In genomic region chr11:94729565-94729964, GRCm38 (mm10) we compare ENCODE assay signal across 20 mouse cellular contexts. TPM values are rescaled to one million over a fixed set of nuclear protein-coding genes. Genes with fewer than 3 reads are reported as not detected.
DNase-seq lines count a peak whose midpoint lies in the region; ATAC-seq and TF ChIP-seq lines count a peak whose summit lies in the region.
"Had no signal": no experiment of that assay in that cellular context is flagged by ENCODE, and none has a peak within 500 bp of the region (broad histone marks: within the 10 kb centered on the region; RNA-seq: fewer than 3 reads in every experiment).

No protein-coding gene starts in this region.

- no peak for TF ChIP-seq POLR2A in MEL (IDR thresholded peaks at IDR 0.05; ENCODE audit: control insufficient read depth in 1 of 2, insufficient read depth in 1 of 2, low read depth in 1 of 2, low read length in 2 of 2, poor library complexity in 1 of 2)

- H3K79me2 ChIP-seq in MEL (ENCODE audit: control insufficient read depth, insufficient read depth, low read length, poor library complexity): no peaks in the 10 kb centered on the region

- no peak; the same call in 1 of the 2 replicates for TF ChIP-seq RAD21 in MEL (IDR thresholded peaks at IDR 0.05; ENCODE audit: low read depth, low read length)

- no peak for ATAC-seq in hindbrain, embryonic 11.5 days (ENCODE audit: low FRiP score)
- ATAC-seq in hindbrain, embryonic 13.5 days (ENCODE audit: low FRiP score): no peak
- no peak for ATAC-seq in midbrain, embryonic 14.5 days (ENCODE audit: low FRiP score, low TSS enrichment)
- ATAC-seq in midbrain, embryonic 15.5 days (replicated peaks): no peak
- no peak for ATAC-seq in forebrain, embryonic 14.5 days

- WGBS in hindbrain, embryonic 11.5 days: 34% methylated on average over 4 of the region's 4 CpGs
- 33% methylated on average over 4 of the region's 4 CpGs for WGBS in hindbrain, embryonic 13.5 days
- WGBS in midbrain, embryonic 14.5 days: 31% methylated on average over 4 of the region's 4 CpGs
- 37% methylated on average over 4 of the region's 4 CpGs for WGBS in midbrain, embryonic 15.5 days
- WGBS in forebrain, embryonic 14.5 days: 29% methylated on average over 4 of the region's 4 CpGs

- H3K9me3 ChIP-seq in hindbrain, embryonic 11.5 days (ENCODE audit: control insufficient read depth, low read length): no peaks in the 10 kb centered on the region
- H3K9me3 ChIP-seq in hindbrain, embryonic 13.5 days: no peaks in the 10 kb centered on the region
- H3K9me3 ChIP-seq in midbrain, embryonic 14.5 days (ENCODE audit: control insufficient read depth, low read length): no peaks in the 10 kb centered on the region
- no peaks in the 10 kb centered on the region for H3K9me3 ChIP-seq in midbrain, embryonic 15.5 days
- H3K9me3 ChIP-seq in MEL (replicated peaks; ENCODE audit: insufficient read depth, low read length): no peaks in the 10 kb centered on the region
- H3K9me3 ChIP-seq in forebrain, embryonic 14.5 days (replicated peaks; ENCODE audit: control insufficient read depth, low read length): no peaks in the 10 kb centered on the region
- H3K9me3 ChIP-seq: liver, embryonic 15.5 days had no signal

- TF ChIP-seq CTCF in MEL (IDR thresholded peaks at IDR 0.05 in 2 of 3, conservative IDR thresholded peaks at IDR 0.05 in 1 of 3; ENCODE audit: control insufficient read depth in 1 of 3, insufficient read depth in 1 of 3, low read depth in 2 of 3, low read length in 3 of 3, poor library complexity in 1 of 3, severe bottlenecking in 1 of 3): peak; percentile 12 to 57 (median 35); a peak in 5 of 6 replicates

- H3K27ac ChIP-seq in hindbrain, embryonic 11.5 days (ENCODE audit: low read depth, low read length): no peak overlapping the region
- H3K27ac ChIP-seq in hindbrain, embryonic 13.5 days: no peak overlapping the region
- H3K27ac ChIP-seq in midbrain, embryonic 14.5 days (replicated peaks; ENCODE audit: low read depth, low read length): no peak overlapping the region
- no peak overlapping the region for H3K27ac ChIP-seq in midbrain, embryonic 15.5 days
- no peak overlapping the region for H3K27ac ChIP-seq in MEL (ENCODE audit: control insufficient read depth, low read depth, low read length)
- H3K27ac ChIP-seq in forebrain, embryonic 14.5 days (ENCODE audit: low read depth, low read length): no peak overlapping the region
- H3K27ac ChIP-seq: liver, embryonic 15.5 days had no signal

- no peaks in the 10 kb centered on the region for H3K27me3 ChIP-seq in hindbrain, embryonic 11.5 days (ENCODE audit: control insufficient read depth, insufficient read depth, low read length)
- H3K27me3 ChIP-seq in hindbrain, embryonic 13.5 days: no peaks in the 10 kb centered on the region
- H3K27me3 ChIP-seq in midbrain, embryonic 14.5 days (ENCODE audit: control insufficient read depth, insufficient read depth, low read length): no peaks in the 10 kb centered on the region
- H3K27me3 ChIP-seq in midbrain, embryonic 15.5 days (replicated peaks): no peaks in the 10 kb centered on the region
- peaks cover 5 to 6% of the 10 kb centered on the region in 2 experiments; a peak in 3 of 4 replicates for H3K27me3 ChIP-seq in MEL (ENCODE audit: control insufficient read depth in 1 of 2, insufficient read depth in 2 of 2, low read length in 2 of 2)
- no peaks in the 10 kb centered on the region for H3K27me3 ChIP-seq in forebrain, embryonic 14.5 days (replicated peaks; ENCODE audit: control insufficient read depth, insufficient read depth, low read length)
- H3K27me3 ChIP-seq: liver, embryonic 15.5 days had no signal

- no peak overlapping the region for H3K4me3 ChIP-seq in hindbrain, embryonic 11.5 days (ENCODE audit: low read depth, low read length)
- no peak overlapping the region for H3K4me3 ChIP-seq in hindbrain, embryonic 13.5 days
- no peak overlapping the region for H3K4me3 ChIP-seq in midbrain, embryonic 14.5 days (replicated peaks; ENCODE audit: low read depth, low read length)
- no peak overlapping the region for H3K4me3 ChIP-seq in midbrain, embryonic 15.5 days
- no peak overlapping the region for H3K4me3 ChIP-seq in MEL (ENCODE audit: control insufficient read depth in 1 of 2, insufficient read depth in 1 of 2, low read depth in 2 of 2, low read length in 2 of 2)
- no peak overlapping the region for H3K4me3 ChIP-seq in forebrain, embryonic 14.5 days (ENCODE audit: low read depth, low read length)
- H3K4me3 ChIP-seq: erythroblast, embryonic 14.5 days; liver, embryonic 15.5 days; myocyte had no signal

- peak; percentile 28 for DNase-seq in hindbrain, embryonic 11.5 days (ENCODE audit: low spot score)
- DNase-seq in midbrain, embryonic 14.5 days: peak; percentile 37
- DNase-seq in MEL (ENCODE audit: low read depth, low spot score): peak; percentile 45
- peak; percentile 30 for DNase-seq in retina, postnatal 1 day
- no peak for DNase-seq in right cerebral cortex, postnatal 36 days (ENCODE audit: low spot score in 2 of 2)
- DNase-seq in forebrain, embryonic 14.5 days (ENCODE audit: low spot score): no peak

- no peak overlapping the region for H3K4me2 ChIP-seq in hindbrain, embryonic 11.5 days (replicated peaks; ENCODE audit: low read depth, low read length)
- no peak overlapping the region for H3K4me2 ChIP-seq in hindbrain, embryonic 13.5 days
- H3K4me2 ChIP-seq in midbrain, embryonic 14.5 days (ENCODE audit: low read length): no peak overlapping the region
- no peak overlapping the region for H3K4me2 ChIP-seq in midbrain, embryonic 15.5 days
- H3K4me2 ChIP-seq in forebrain, embryonic 14.5 days (ENCODE audit: low read length): no peak overlapping the region
- H3K4me2 ChIP-seq: liver, embryonic 15.5 days had no signal

- TF ChIP-seq EP300 in MEL (IDR thresholded peaks at IDR 0.05; ENCODE audit: low read depth in 1 of 2, low read length in 2 of 2): no peak

- no peaks in the 10 kb centered on the region for H3K36me3 ChIP-seq in hindbrain, embryonic 11.5 days (ENCODE audit: control insufficient read depth, insufficient read depth, low read length)
- H3K36me3 ChIP-seq in hindbrain, embryonic 13.5 days: no peaks in the 10 kb centered on the region
- no peaks in the 10 kb centered on the region for H3K36me3 ChIP-seq in midbrain, embryonic 14.5 days (ENCODE audit: control insufficient read depth, insufficient read depth, low read length)
- H3K36me3 ChIP-seq in midbrain, embryonic 15.5 days (replicated peaks): no peaks in the 10 kb centered on the region
- no peaks in the 10 kb centered on the region for H3K36me3 ChIP-seq in MEL (ENCODE audit: control insufficient read depth in 1 of 2, insufficient read depth in 2 of 2, low read length in 2 of 2)
- no peaks in the 10 kb centered on the region for H3K36me3 ChIP-seq in forebrain, embryonic 14.5 days (ENCODE audit: control insufficient read depth, insufficient read depth, low read length)
- H3K36me3 ChIP-seq: liver, embryonic 15.5 days had no signal

- no peaks in the 10 kb centered on the region for H3K4me1 ChIP-seq in hindbrain, embryonic 11.5 days (replicated peaks; ENCODE audit: control insufficient read depth, insufficient read depth, low read length)
- H3K4me1 ChIP-seq in hindbrain, embryonic 13.5 days (replicated peaks): peaks cover 4% of the 10 kb centered on the region; the same call in 1 of the 2 replicates
- no peaks in the 10 kb centered on the region for H3K4me1 ChIP-seq in midbrain, embryonic 14.5 days (ENCODE audit: control insufficient read depth, insufficient read depth, low read length)
- no peaks in the 10 kb centered on the region for H3K4me1 ChIP-seq in midbrain, embryonic 15.5 days
- H3K4me1 ChIP-seq in MEL (ENCODE audit: control insufficient read depth in 1 of 2, insufficient read depth in 2 of 2, low read length in 2 of 2): no peaks in the 10 kb centered on the region
- H3K4me1 ChIP-seq in forebrain, embryonic 14.5 days (ENCODE audit: control insufficient read depth, insufficient read depth, low read length): no peaks in the 10 kb centered on the region
- H3K4me1 ChIP-seq: liver, embryonic 15.5 days had no signal

- no peak overlapping the region for H3K9ac ChIP-seq in hindbrain, embryonic 11.5 days (ENCODE audit: low read depth, low read length)
- no peak overlapping the region for H3K9ac ChIP-seq in hindbrain, embryonic 13.5 days
- no peak overlapping the region for H3K9ac ChIP-seq in midbrain, embryonic 14.5 days (replicated peaks; ENCODE audit: low read length)
- H3K9ac ChIP-seq in midbrain, embryonic 15.5 days: no peak overlapping the region
- H3K9ac ChIP-seq in MEL (ENCODE audit: control insufficient read depth, low read depth, low read length, poor library complexity, severe bottlenecking): no peak overlapping the region
- H3K9ac ChIP-seq in forebrain, embryonic 14.5 days (ENCODE audit: low read length): no peak overlapping the region
- H3K9ac ChIP-seq: liver, embryonic 15.5 days had no signal

RNA-seq across cellular contexts. Expression of gene Cdc34b, which starts 12.0 kb away (rescaled TPM):
- polyA plus RNA-seq in hindbrain, embryonic 11.5 days (2014; fragmentation: Nextera tagmentation; extraction: Ambion mirVana): 0.17 and 0.19 TPM in 2 replicates
- polyA plus RNA-seq in hindbrain, embryonic 13.5 days (2015; fragmentation: Nextera tagmentation; extraction: Ambion mirVana): 0.14 TPM in 1 of 2 replicates, not detected in the other
- 0.24 TPM in 1 of 2 replicates, not detected in the other for polyA plus RNA-seq in midbrain, embryonic 14.5 days (2014; fragmentation: Nextera tagmentation; extraction: Ambion mirVana)
- polyA plus RNA-seq in midbrain, embryonic 15.5 days (2015; fragmentation: Nextera tagmentation; extraction: Ambion mirVana): 0.14 TPM in 1 of 2 replicates, not detected in the other
- total RNA-seq in MEL (2012; rRNA removed): 0.16 and 0.19 TPM in 2 replicates
- under 1 TPM in 1 of 2 experiments, not detected in 1; 0.29 TPM for polyA plus RNA-seq in MEL (2012; ENCODE audit: insufficient read depth in 1 of 2, insufficient read length in 2 of 2, low read depth in 1 of 2, low replicate concordance in 2 of 2, missing spikeins in 1 of 2)
- not detected in 2 replicates for polyA plus RNA-seq in forebrain, embryonic 14.5 days (2014; fragmentation: Nextera tagmentation; extraction: Ambion mirVana)
- total RNA-seq: hematopoietic stem cell, adult 5-6 weeks; megakaryocyte, adult 5-6 weeks had no signal
- polyA plus RNA-seq: kidney, embryonic 14.5 days; liver, embryonic 15.5 days had no signal

RNA-seq across cellular contexts. Expression of gene Gm11541, which starts 25.3 kb away (rescaled TPM):
- polyA plus RNA-seq in hindbrain, embryonic 11.5 days (2014; fragmentation: Nextera tagmentation; extraction: Ambion mirVana): 0.11 and 0.12 TPM in 2 replicates
- polyA plus RNA-seq in hindbrain, embryonic 13.5 days (2015; fragmentation: Nextera tagmentation; extraction: Ambion mirVana): 0.09 and 0.12 TPM in 2 replicates
- not detected in 2 replicates for polyA plus RNA-seq in midbrain, embryonic 14.5 days (2014; fragmentation: Nextera tagmentation; extraction: Ambion mirVana)
- not detected in 2 replicates for polyA plus RNA-seq in midbrain, embryonic 15.5 days (2015; fragmentation: Nextera tagmentation; extraction: Ambion mirVana)
- total RNA-seq in MEL (2012; rRNA removed): not detected in 2 replicates
- not detected for polyA plus RNA-seq in MEL (2012; ENCODE audit: insufficient read depth in 1 of 2, insufficient read length in 2 of 2, low read depth in 1 of 2, low replicate concordance in 2 of 2, missing spikeins in 1 of 2)
- polyA plus RNA-seq in forebrain, embryonic 14.5 days (2014; fragmentation: Nextera tagmentation; extraction: Ambion mirVana): not detected in 2 replicates
- total RNA-seq: adrenal gland, postnatal 10 days; heart, adult 18-20 months; hematopoietic stem cell, adult 5-6 weeks; left cerebral cortex, postnatal 25 days; megakaryocyte, adult 5-6 weeks had no signal
- polyA plus RNA-seq: erythroblast, embryonic 14.5 days; liver, embryonic 15.5 days; myocyte; small intestine, adult 2 months; urinary bladder, adult 2 months had no signal

RNA-seq across cellular contexts. Expression of gene Xylt2, which starts 52.2 kb away (rescaled TPM):
- polyA plus RNA-seq in hindbrain, embryonic 11.5 days (2014; fragmentation: Nextera tagmentation; extraction: Ambion mirVana): 8.9 and 9.6 TPM in 2 replicates
- 12.2 TPM in 2 replicates for polyA plus RNA-seq in hindbrain, embryonic 13.5 days (2015; fragmentation: Nextera tagmentation; extraction: Ambion mirVana)
- 11.0 and 13.0 TPM in 2 replicates for polyA plus RNA-seq in midbrain, embryonic 14.5 days (2014; fragmentation: Nextera tagmentation; extraction: Ambion mirVana)
- 12.8 and 14.5 TPM in 2 replicates for polyA plus RNA-seq in midbrain, embryonic 15.5 days (2015; fragmentation: Nextera tagmentation; extraction: Ambion mirVana)
- 8.4 and 10.1 TPM in 2 replicates for total RNA-seq in MEL (2012; rRNA removed)
- polyA plus RNA-seq in MEL (2012; ENCODE audit: insufficient read depth in 1 of 2, insufficient read length in 2 of 2, low read depth in 1 of 2, low replicate concordance in 2 of 2, missing spikeins in 1 of 2): 10 to 100 TPM in 1 of 2 experiments, not detected in 1; 12.4 TPM
- 6.9 and 8.2 TPM in 2 replicates for polyA plus RNA-seq in forebrain, embryonic 14.5 days (2014; fragmentation: Nextera tagmentation; extraction: Ambion mirVana)

RNA-seq across cellular contexts. Expression of gene Tmem92, which starts 52.9 kb away (rescaled TPM):
- polyA plus RNA-seq in hindbrain, embryonic 11.5 days (2014; fragmentation: Nextera tagmentation; extraction: Ambion mirVana): not detected in 2 replicates
- not detected in 2 replicates for polyA plus RNA-seq in hindbrain, embryonic 13.5 days (2015; fragmentation: Nextera tagmentation; extraction: Ambion mirVana)
- polyA plus RNA-seq in midbrain, embryonic 14.5 days (2014; fragmentation: Nextera tagmentation; extraction: Ambion mirVana): not detected in 2 replicates
- not detected in 2 replicates for polyA plus RNA-seq in midbrain, embryonic 15.5 days (2015; fragmentation: Nextera tagmentation; extraction: Ambion mirVana)
- total RNA-seq in MEL (2012; rRNA removed): not detected in 2 replicates
- polyA plus RNA-seq in MEL (2012; ENCODE audit: insufficient read depth in 1 of 2, insufficient read length in 2 of 2, low read depth in 1 of 2, low replicate concordance in 2 of 2, missing spikeins in 1 of 2): not detected
- not detected in 2 replicates for polyA plus RNA-seq in forebrain, embryonic 14.5 days (2014; fragmentation: Nextera tagmentation; extraction: Ambion mirVana)
- total RNA-seq: adrenal gland, postnatal 10 days; heart, adult 18-20 months; hematopoietic stem cell, adult 5-6 weeks; left cerebral cortex, postnatal 25 days; megakaryocyte, adult 5-6 weeks had no signal
- polyA plus RNA-seq: erythroblast, embryonic 14.5 days; kidney, embryonic 14.5 days; liver, embryonic 15.5 days; myocyte; stomach, embryonic 16.5 days; urinary bladder, adult 2 months had no signal

Comparison
In these comparisons a context has a peak if more than half of its experiments do, and no peak if none do; other contexts are left out.
1. DNase-seq: peak in hindbrain, embryonic 11.5 days (single experiment), midbrain, embryonic 14.5 days (single experiment), MEL (single experiment) and retina, postnatal 1 day (single experiment); none in right cerebral cortex, postnatal 36 days (0 of 2) and forebrain, embryonic 14.5 days (single experiment).